Mouse (Mus musculus) kidney, embryonic 16.5 days (tissue): ENCODE measurements around the gene Tlr4. TPM values are rescaled to one million over a fixed set of nuclear protein-coding genes. Genes with fewer than 3 reads are reported as not detected.

Source experiments
- ATAC-seq: fragments of 200-750 bp; cut with Nextera tagmentation; 2 replicates; pipeline ENCODE4 v1.8.0; 2017; ENCODE audit warnings: moderate TSS enrichment; ENCODE audit not compliant: low FRiP score, low TSS enrichment
- H3K27ac ChIP-seq: fragments of 300-500 bp; sonication (generic); 2 replicates; pipeline ENCODE4 v1.5.1; 2014; ENCODE audit warnings: low read length
- H3K27me3 ChIP-seq: fragments of 300-500 bp; sonication (generic); 2 replicates; pipeline ENCODE4 v1.6.1; 2014; ENCODE audit warnings: low read length, control low read depth, mixed read lengths; ENCODE audit not compliant: insufficient read depth
- H3K36me3 ChIP-seq: fragments of 300-500 bp; sonication (generic); 2 replicates; pipeline ENCODE4 v1.6.1; 2014; ENCODE audit warnings: low read length, control low read depth, mixed read lengths; ENCODE audit not compliant: insufficient read depth
- H3K4me1 ChIP-seq: fragments of 300-500 bp; sonication (generic); 2 replicates; pipeline ENCODE4 v1.6.1; 2014; ENCODE audit warnings: low read length, control low read depth, mixed read lengths; ENCODE audit not compliant: insufficient read depth
- H3K4me2 ChIP-seq: fragments of 300-500 bp; sonication (generic); replicated peaks from 2 replicates; pipeline ENCODE4 v1.6.1; 2014; ENCODE audit warnings: low read depth, low read length
- H3K4me3 ChIP-seq: fragments of 300-500 bp; sonication (generic); 2 replicates; pipeline ENCODE4 v1.5.1; 2014; ENCODE audit warnings: mild to moderate bottlenecking, low read length
- H3K9ac ChIP-seq: fragments of 300-500 bp; sonication (generic); replicated peaks from 2 replicates; pipeline ENCODE4 v1.6.1; 2014; ENCODE audit warnings: low read length
- H3K9me3 ChIP-seq: fragments of 300-500 bp; sonication (generic); 2 replicates; pipeline ENCODE4 v1.6.1; 2016; ENCODE audit warnings: low read length, control low read depth
- WGBS: fragments of 180-500 bp; shearing (Covaris S2); extraction: QIAGEN DNeasy Blood & Tissue Kit; methylation state at CpG from one replicate; pipeline ENCODE4 v1.1.7; 2014; 5-methylcytosine and 5-hydroxymethylcytosine counted together
- polyA plus RNA-seq: library from polyadenylated mRNA; unstranded; fragments of >200 nt; fragmentation: Nextera tagmentation; extraction: Ambion mirVana; gene quantifications from 2 replicates; pipeline ENCODE4 v1.2.1, GENCODE M21; 2015

Gene Tlr4
- polyA plus RNA-seq = 1.6 and 2.0 TPM in 2 replicates

DNA sequence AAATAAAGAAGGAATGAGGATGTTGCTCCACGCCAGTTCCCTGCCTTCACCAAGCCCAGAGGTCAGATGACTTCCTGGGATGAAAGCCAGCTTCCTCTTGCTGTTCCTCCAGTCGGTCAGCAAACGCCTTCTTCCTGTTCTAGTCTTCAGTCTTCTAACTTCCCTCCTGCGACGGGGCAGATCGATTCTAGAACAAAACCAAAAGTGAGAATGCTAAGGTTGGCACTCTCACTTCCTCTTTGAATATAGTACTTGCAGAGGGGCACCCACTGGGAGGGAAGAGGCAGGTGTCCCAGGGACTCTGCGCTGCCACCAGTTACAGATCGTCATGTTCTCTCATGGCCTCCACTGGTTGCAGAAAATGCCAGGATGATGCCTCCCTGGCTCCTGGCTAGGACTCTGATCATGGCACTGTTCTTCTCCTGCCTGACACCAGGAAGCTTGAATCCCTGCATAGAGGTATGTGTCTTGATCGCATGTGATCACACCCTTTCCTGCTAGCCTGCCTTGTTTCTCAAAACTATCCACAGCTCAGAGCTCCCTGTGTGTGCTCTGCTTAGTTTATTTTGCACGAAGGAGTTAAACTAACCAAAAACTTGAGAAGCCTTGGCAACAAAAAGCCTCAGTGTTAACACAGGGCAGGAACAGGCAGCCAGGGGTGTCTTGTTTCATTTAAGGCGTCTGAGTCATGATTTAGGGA is at the start of gene Tlr4:
TSS of gene Tlr4 (plus strand) at position 122 of the 700 bp plus-strand sequence.
- Histone ChIP-seq H3K27ac (peak within 1 kb of the TSS; percentile 63), H3K9ac (peak within 1 kb of the TSS; percentile 37; the same call in 1 of the 2 replicates), H3K27me3 (no peaks in the 10 kb centered on the region), H3K4me1 (peaks cover 15% of the 10 kb centered on the region; the same call in 1 of the 2 replicates), H3K36me3 (no peaks in the 10 kb centered on the region), H3K9me3 (no peaks in the 10 kb centered on the region), H3K4me2 (peak within 1 kb of the TSS; percentile 45), H3K4me3 (peak within 1 kb of the TSS; percentile 28)
- 28% methylated on average over 11 of the region's 11 CpGs for WGBS
- peak; percentile 86 for ATAC-seq

GRCm38 (mm10) chr4:66794283-66794682 is 33.1 kb upstream of the Tlr4 start:
- Histone ChIP-seq H3K36me3 (no peaks in the 10 kb centered on the region), H3K4me1 (no peaks in the 10 kb centered on the region), H3K4me2 (no peak overlapping the region), H3K9me3 (no peaks in the 10 kb centered on the region), H3K27me3 (no peaks in the 10 kb centered on the region), H3K9ac (no peak overlapping the region), H3K4me3 (no peak overlapping the region), H3K27ac (no peak overlapping the region)
- no peak for ATAC-seq
- WGBS = 86% methylated on average over 2 of the region's 2 CpGs

- H3K4me2 ChIP-seq = no peak overlapping the region
- no peak for ATAC-seq
- no peaks in the 10 kb centered on the region for H3K27me3 ChIP-seq
- no peaks in the 10 kb centered on the region for H3K9me3 ChIP-seq
- no peak overlapping the region for H3K4me3 ChIP-seq
- no peaks in the 10 kb centered on the region for H3K36me3 ChIP-seq
- no peak overlapping the region for H3K9ac ChIP-seq
- no peaks in the 10 kb centered on the region for H3K4me1 ChIP-seq
- H3K27ac ChIP-seq = no peak overlapping the region
- WGBS = 98% methylated on average over 2 of the region's 2 CpGs
These were observed 30.7 kb upstream of the Tlr4 start for GRCm38 (mm10) chr4:66796683-66797082.

DNA sequence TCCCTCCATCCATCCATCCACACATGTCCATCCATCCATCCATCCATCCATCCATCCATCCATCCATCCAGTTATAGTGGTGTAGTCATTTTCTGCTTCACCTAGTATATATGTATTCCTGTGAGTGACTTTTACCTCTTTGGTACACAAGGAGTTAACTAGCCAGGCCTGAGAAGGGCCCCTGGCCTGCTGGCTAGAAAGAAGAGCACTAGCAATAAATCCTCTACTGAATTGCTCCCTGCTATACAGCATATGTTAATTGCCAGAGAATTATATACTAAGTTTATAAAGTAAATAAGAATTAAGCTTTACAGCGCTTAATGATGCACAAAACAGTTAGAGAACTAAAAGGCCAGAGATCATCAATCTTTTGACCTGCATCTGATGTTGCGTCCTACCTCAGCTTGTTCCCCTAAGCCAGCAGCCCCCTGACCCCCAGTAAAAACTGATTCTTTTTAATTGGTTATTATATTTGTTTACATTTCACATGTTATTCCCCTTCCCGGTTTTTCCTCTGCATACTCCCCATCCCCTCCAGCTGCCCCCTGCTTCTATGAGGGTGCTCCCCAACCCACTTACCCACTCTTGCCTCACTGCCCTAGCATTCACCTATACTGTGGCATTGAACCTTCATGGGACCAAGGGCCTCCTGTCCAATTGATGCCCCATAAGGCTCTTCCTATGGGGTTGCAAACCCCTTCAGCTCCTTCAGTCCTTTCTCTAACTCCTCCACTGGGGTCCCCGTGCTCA is 22.7 kb upstream of the Tlr4 start:
- Histone ChIP-seq H3K36me3 (no peaks in the 10 kb centered on the region), H3K27ac (no peak overlapping the region), H3K9ac (no peak overlapping the region), H3K4me3 (no peak overlapping the region), H3K4me1 (no peaks in the 10 kb centered on the region), H3K9me3 (no peaks in the 10 kb centered on the region), H3K27me3 (no peaks in the 10 kb centered on the region), H3K4me2 (no peak overlapping the region)
- 37% methylated on average over 4 of the region's 4 CpGs for WGBS
- no peak for ATAC-seq

- H3K4me1 ChIP-seq = no peaks in the 10 kb centered on the region
- no peak overlapping the region for H3K4me3 ChIP-seq
- H3K9me3 ChIP-seq = no peaks in the 10 kb centered on the region
- no peak overlapping the region for H3K9ac ChIP-seq
- ATAC-seq = no peak
- no peak overlapping the region for H3K4me2 ChIP-seq
- no peaks in the 10 kb centered on the region for H3K36me3 ChIP-seq
- no peaks in the 10 kb centered on the region for H3K27me3 ChIP-seq
- no peak overlapping the region for H3K27ac ChIP-seq
These were observed 21.6 kb upstream of the Tlr4 start for GRCm38 (mm10) chr4:66805747-66806146.

DNA sequence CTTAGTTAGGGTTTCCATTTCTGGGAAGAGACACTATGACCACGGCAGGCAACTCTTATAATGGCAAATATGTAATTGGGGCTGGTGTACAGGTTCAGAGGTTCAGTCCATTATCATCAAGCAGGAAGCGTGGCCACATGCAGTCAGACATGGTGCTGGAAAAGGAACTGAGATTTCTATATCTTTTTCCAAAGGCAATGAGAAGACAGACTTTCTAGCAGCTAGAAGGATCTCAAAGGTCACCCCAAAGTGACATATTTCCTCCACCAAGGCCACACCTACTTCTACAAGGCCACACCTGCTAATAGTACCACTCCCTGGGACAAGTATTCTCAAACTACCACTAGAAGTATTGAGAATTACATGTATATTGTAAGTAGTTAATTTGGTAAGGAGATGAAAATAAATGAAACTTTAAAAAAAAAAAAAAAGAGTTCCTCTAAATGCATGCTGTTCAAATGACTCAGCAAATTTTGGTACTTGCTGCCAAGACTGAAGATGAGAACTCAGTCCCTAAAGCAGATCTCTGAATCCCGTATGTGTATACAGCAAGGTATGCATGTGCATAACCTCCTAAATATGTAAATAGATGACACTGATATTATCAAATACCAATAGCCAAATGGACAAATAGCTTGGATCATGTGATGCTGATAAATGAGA is 10.9 kb upstream of the Tlr4 start:
- H3K27ac ChIP-seq = no peak overlapping the region
- H3K9me3 ChIP-seq = no peaks in the 10 kb centered on the region
- 82% methylated on average over 3 of the region's 3 CpGs for WGBS
- no peaks in the 10 kb centered on the region for H3K4me1 ChIP-seq
- no peaks in the 10 kb centered on the region for H3K36me3 ChIP-seq
- no peak for ATAC-seq
- H3K9ac ChIP-seq = no peak overlapping the region
- H3K4me3 ChIP-seq = no peak overlapping the region
- no peak overlapping the region for H3K4me2 ChIP-seq
- H3K27me3 ChIP-seq = no peaks in the 10 kb centered on the region

DNA sequence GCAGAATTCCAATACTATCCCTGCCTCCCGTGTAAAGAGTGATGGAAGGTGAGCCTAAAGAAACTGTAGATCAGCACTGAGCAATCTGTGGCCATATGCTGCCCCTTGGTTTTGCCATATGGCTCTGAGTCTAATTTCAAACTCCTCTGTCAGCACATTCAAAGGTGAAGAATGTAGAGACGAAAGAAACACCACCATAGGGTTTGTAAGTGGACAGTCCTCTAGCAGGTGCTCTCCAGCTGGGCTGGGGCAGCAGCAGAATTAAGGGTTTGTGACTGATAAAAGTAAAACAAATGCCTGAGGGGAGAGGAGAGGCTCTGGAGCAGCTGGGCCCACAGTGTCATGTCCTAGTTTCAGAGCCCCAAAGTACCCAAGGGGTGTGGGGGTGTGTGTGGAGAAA is 6.2 kb upstream of the Tlr4 start:
- 66% methylated on average over 2 of the region's 2 CpGs for WGBS

GRCm38 (mm10) chr4:66821764-66822163 is 5.6 kb upstream of the Tlr4 start:
- no peak overlapping the region for H3K4me3 ChIP-seq
- H3K27me3 ChIP-seq = no peaks in the 10 kb centered on the region
- no peak overlapping the region for H3K9ac ChIP-seq
- no peaks in the 10 kb centered on the region for H3K9me3 ChIP-seq
- ATAC-seq = no peak
- no peaks in the 10 kb centered on the region for H3K4me1 ChIP-seq
- H3K4me2 ChIP-seq = no peak overlapping the region
- no peaks in the 10 kb centered on the region for H3K36me3 ChIP-seq
- H3K27ac ChIP-seq = no peak overlapping the region
- 88% methylated on average over 3 of the region's 3 CpGs for WGBS

More for the DNA sequence above, 6.2 kb upstream of the Tlr4 start:
- H3K27ac ChIP-seq = no peak overlapping the region
- no peaks in the 10 kb centered on the region for H3K27me3 ChIP-seq
- ATAC-seq = no peak
- no peaks in the 10 kb centered on the region for H3K4me1 ChIP-seq
- no peak overlapping the region for H3K9ac ChIP-seq
- no peaks in the 10 kb centered on the region for H3K36me3 ChIP-seq
- H3K4me3 ChIP-seq = no peak overlapping the region
- no peaks in the 10 kb centered on the region for H3K9me3 ChIP-seq
- no peak overlapping the region for H3K4me2 ChIP-seq

GRCm38 (mm10) chr4:66828163-66828668 is 832 bp downstream of the Tlr4 start:
- H3K4me2 ChIP-seq = peak overlapping the region; percentile 45
- ATAC-seq = no peak
- no peaks in the 10 kb centered on the region for H3K9me3 ChIP-seq
- H3K27ac ChIP-seq = peak overlapping the region; percentile 63; the same call in 1 of the 2 replicates
- peaks cover 15% of the 10 kb centered on the region; the same call in 1 of the 2 replicates for H3K4me1 ChIP-seq
- H3K27me3 ChIP-seq = no peaks in the 10 kb centered on the region
- no peak overlapping the region for H3K9ac ChIP-seq
- peak overlapping the region; percentile 28 for H3K4me3 ChIP-seq
- no peaks in the 10 kb centered on the region for H3K36me3 ChIP-seq
- WGBS = 22% methylated on average over 6 of the region's 6 CpGs
